Mouse (Mus musculus): ENCODE data around the gene Ypel2.
A peak's percentile ranks its signal among the peaks of the same experiment; 100 is the strongest.
"Not testable (repeated sequence)": the region's sequence is repeated elsewhere in the genome, so short reads cannot be mapped to it uniquely, and the experiment has no call there.

Gene Ypel2

GRCm38 (mm10) chr11:86993041-86994037, at the start of gene Ypel2:
TSS of gene Ypel2 (minus strand) at chr11:86993707.
- peak; percentile 95 to 97 for DNase-seq

GRCm38 (mm10) chr11:87043052-87043451, 49.5 kb upstream of the Ypel2 start:
- DNase-seq: no peak

GRCm38 (mm10) chr11:87039307-87039963, 45.9 kb upstream of the Ypel2 start:
- no peak for DNase-seq

GRCm38 (mm10) chr11:87036180-87036579, 42.7 kb upstream of the Ypel2 start:
- no peak for DNase-seq

- DNase-seq: no peak
These were observed 34.7 kb upstream of the Ypel2 start for GRCm38 (mm10) chr11:87028212-87028611.

GRCm38 (mm10) chr11:87026096-87026875, 32.8 kb upstream of the Ypel2 start:
- peak in 1 of 2 experiments; percentile 17 for DNase-seq

- no peak for DNase-seq
These were observed 31.8 kb upstream of the Ypel2 start for GRCm38 (mm10) chr11:87025351-87025750.

- not testable (repeated sequence) for DNase-seq
These were observed 29.7 kb upstream of the Ypel2 start for GRCm38 (mm10) chr11:87023240-87023639.

GRCm38 (mm10) chr11:87022765-87023164, 29.3 kb upstream of the Ypel2 start:
- no peak for DNase-seq

GRCm38 (mm10) chr11:87021551-87021950, 28.0 kb upstream of the Ypel2 start:
- no peak for DNase-seq

GRCm38 (mm10) chr11:87020449-87020848, 26.9 kb upstream of the Ypel2 start:
- DNase-seq: no peak

GRCm38 (mm10) chr11:87019431-87019830, 25.9 kb upstream of the Ypel2 start:
- no peak for DNase-seq

GRCm38 (mm10) chr11:87018081-87018480, 24.6 kb upstream of the Ypel2 start:
- no peak for DNase-seq

GRCm38 (mm10) chr11:87015691-87016090, 22.2 kb upstream of the Ypel2 start:
- no peak for DNase-seq

- peak; percentile 60 to 72 for DNase-seq
These were observed 17.0 kb upstream of the Ypel2 start for GRCm38 (mm10) chr11:87010476-87010875.

GRCm38 (mm10) chr11:87007371-87007770, 13.9 kb upstream of the Ypel2 start:
- no peak for DNase-seq

GRCm38 (mm10) chr11:87004960-87005755, 11.7 kb upstream of the Ypel2 start:
- no peak for DNase-seq

GRCm38 (mm10) chr11:87002078-87002829, 8.7 kb upstream of the Ypel2 start:
- DNase-seq: no peak

GRCm38 (mm10) chr11:87001217-87001616, 7.7 kb upstream of the Ypel2 start:
- no peak for DNase-seq

GRCm38 (mm10) chr11:86996266-86996665, 2.8 kb upstream of the Ypel2 start:
- DNase-seq: no peak

GRCm38 (mm10) chr11:86995625-86996221, 2.2 kb upstream of the Ypel2 start:
- peak; percentile 60 to 67 for DNase-seq
